Comparison of ENCODE assay signal across 26 mouse cellular contexts in the genomic region with DNA sequence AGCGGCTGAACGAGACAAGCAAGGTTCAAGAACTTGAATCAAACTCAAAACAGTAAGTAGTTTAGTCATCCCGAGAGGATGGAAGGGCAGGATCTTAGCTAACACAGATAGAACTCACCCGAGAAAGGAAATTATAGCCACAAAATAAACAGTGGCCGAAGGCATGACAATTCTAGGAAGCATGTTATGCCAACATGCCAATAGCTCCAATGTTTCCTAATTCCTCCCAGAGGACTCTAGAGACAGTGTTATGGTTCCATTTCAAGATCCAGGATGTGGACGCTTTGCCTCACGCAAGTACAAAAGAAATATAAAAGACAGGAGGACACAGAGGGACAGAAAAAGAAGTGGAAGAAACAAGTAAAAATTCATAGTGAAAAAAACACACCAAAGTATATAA. TPM values are rescaled to one million over a fixed set of nuclear protein-coding genes. Genes with fewer than 3 reads are reported as not detected.
DNase-seq lines count a peak whose midpoint lies in the region; ATAC-seq and TF ChIP-seq lines count a peak whose summit lies in the region.
"Had no signal": no experiment of that assay in that cellular context is flagged by ENCODE, and none has a peak within 500 bp of the region (broad histone marks: within the 10 kb centered on the region; RNA-seq: fewer than 3 reads in every experiment).

No protein-coding gene starts in this region.

- no peak for DNase-seq in heart, embryonic 10.5 days (ENCODE audit: low spot score)
- DNase-seq in liver, adult 2 months (ENCODE audit: extremely low read depth, low read depth, low spot score), result peak; percentile 28
- no peak for DNase-seq in liver, postnatal 0 days
- peak; percentile 50 for DNase-seq in lung, postnatal 25 days (ENCODE audit: low spot score)
- DNase-seq in gastrocnemius, adult 18-20 months (ENCODE audit: low spot score), result no peak
- no peak for DNase-seq in limb, embryonic 10.5 days (ENCODE audit: low spot score)
- DNase-seq: cerebellum, adult 8-10 months; cerebellum, postnatal 36 days; gastrocnemius, postnatal 25 days; kidney, postnatal 25 days; right cerebral cortex, postnatal 4 days; thymus, postnatal 4 days had no signal

- H3K4me2 ChIP-seq in heart, embryonic 13.5 days, result no peak overlapping the region
- H3K4me2 ChIP-seq in liver, postnatal 0 days (ENCODE audit: low read depth, low read length), result no peak overlapping the region
- H3K4me2 ChIP-seq in lung, embryonic 16.5 days (ENCODE audit: low read depth, low read length), result no peak overlapping the region
- H3K4me2 ChIP-seq: forebrain, embryonic 13.5 days; hindbrain, embryonic 14.5 days; kidney, embryonic 15.5 days; limb, embryonic 12.5 days; liver, embryonic 11.5 days; midbrain, embryonic 15.5 days; neural tube, embryonic 15.5 days had no signal

- TF ChIP-seq EP300 in liver, postnatal 0 days (IDR thresholded peaks at IDR 0.05; ENCODE audit: low read depth), result no peak

- H3K79me2 ChIP-seq in liver, adult 2 months (ENCODE audit: control insufficient read depth, insufficient read depth, low read length), result peaks cover under 1% of the 10 kb centered on the region; the same call in 1 of the 2 replicates

- WGBS in heart, embryonic 13.5 days, result 77% methylated on average over 7 of the region's 7 CpGs
- WGBS in heart, embryonic 10.5 days, result 75% methylated on average over 7 of the region's 7 CpGs
- WGBS in liver, adult 2 months, result 45% methylated on average over 7 of the region's 7 CpGs
- WGBS in liver, postnatal 0 days (ENCODE audit: insufficient replicate concordance), result 80% methylated on average over 7 of the region's 7 CpGs
- 76% methylated on average over 7 of the region's 7 CpGs for WGBS in lung, embryonic 16.5 days
- 94% methylated on average over 7 of the region's 7 CpGs for WGBS in limb, embryonic 10.5 days

- peaks cover 11% of the 10 kb centered on the region for H3K4me1 ChIP-seq in heart, embryonic 13.5 days
- H3K4me1 ChIP-seq in heart, embryonic 10.5 days, result peaks cover 6% of the 10 kb centered on the region
- peaks cover 21% of the 10 kb centered on the region for H3K4me1 ChIP-seq in liver, adult 2 months (ENCODE audit: control insufficient read depth, insufficient read depth, low read length)
- H3K4me1 ChIP-seq in liver, postnatal 0 days (ENCODE audit: insufficient read depth), result peaks cover 5% of the 10 kb centered on the region
- H3K4me1 ChIP-seq in lung, embryonic 16.5 days (replicated peaks; ENCODE audit: control insufficient read depth, insufficient read depth, low read length), result peaks cover 6% of the 10 kb centered on the region
- H3K4me1 ChIP-seq in limb, embryonic 10.5 days, result peaks cover 8% of the 10 kb centered on the region

- peaks cover 54% of the 10 kb centered on the region for H3K36me3 ChIP-seq in heart, embryonic 13.5 days
- peaks cover 50% of the 10 kb centered on the region for H3K36me3 ChIP-seq in heart, embryonic 10.5 days
- peaks cover 38% of the 10 kb centered on the region for H3K36me3 ChIP-seq in liver, adult 2 months (ENCODE audit: control insufficient read depth, insufficient read depth, low read length)
- peaks cover 49% of the 10 kb centered on the region for H3K36me3 ChIP-seq in liver, postnatal 0 days (replicated peaks; ENCODE audit: insufficient read depth, low read length)
- H3K36me3 ChIP-seq in lung, embryonic 16.5 days (ENCODE audit: control insufficient read depth, insufficient read depth, low read length), result peaks cover 36% of the 10 kb centered on the region
- H3K36me3 ChIP-seq in limb, embryonic 10.5 days, result peaks cover 57% of the 10 kb centered on the region

- no peak for TF ChIP-seq CTCF in liver, adult 2 months (IDR thresholded peaks at IDR 0.05; ENCODE audit: low read depth, low read length)
- TF ChIP-seq CTCF in liver, postnatal 0 days (IDR thresholded peaks at IDR 0.05; ENCODE audit: low read depth), result no peak

- no peak overlapping the region for H3K4me3 ChIP-seq in heart, embryonic 13.5 days
- no peak overlapping the region for H3K4me3 ChIP-seq in heart, embryonic 10.5 days
- H3K4me3 ChIP-seq in liver, adult 2 months (ENCODE audit: insufficient read depth, low read depth, low read length), result no peak overlapping the region
- H3K4me3 ChIP-seq in liver, postnatal 0 days (ENCODE audit: low read depth, low read length), result no peak overlapping the region
- H3K4me3 ChIP-seq in lung, embryonic 16.5 days (ENCODE audit: low read length), result no peak overlapping the region
- no peak overlapping the region for H3K4me3 ChIP-seq in limb, embryonic 10.5 days
- H3K4me3 ChIP-seq: forebrain, embryonic 13.5 days; kidney, embryonic 15.5 days; limb, embryonic 12.5 days; midbrain, embryonic 10.5 days; midbrain, embryonic 15.5 days; neural tube, embryonic 15.5 days had no signal

- TF ChIP-seq POLR2A in liver, adult 2 months (IDR thresholded peaks at IDR 0.05; ENCODE audit: extremely low read depth, insufficient read depth, low read length), result no peak

- H3K27ac ChIP-seq in heart, embryonic 13.5 days (replicated peaks), result peak overlapping the region; percentile 20
- no peak overlapping the region for H3K27ac ChIP-seq in heart, embryonic 10.5 days
- peak overlapping the region; percentile 59; the same call in 1 of the 2 replicates for H3K27ac ChIP-seq in liver, adult 2 months (replicated peaks; ENCODE audit: insufficient read depth, low read depth, low read length)
- H3K27ac ChIP-seq in liver, postnatal 0 days (ENCODE audit: low read depth), result no peak overlapping the region
- H3K27ac ChIP-seq in lung, embryonic 16.5 days (ENCODE audit: low read length), result peak overlapping the region; percentile 17; the same call in 1 of the 2 replicates
- no peak overlapping the region for H3K27ac ChIP-seq in limb, embryonic 10.5 days
- H3K27ac ChIP-seq: forebrain, embryonic 13.5 days; hindbrain, embryonic 14.5 days; kidney, embryonic 15.5 days; limb, embryonic 12.5 days; midbrain, embryonic 10.5 days; midbrain, embryonic 15.5 days; neural tube, embryonic 15.5 days; stomach, postnatal 0 days had no signal

- H3K9ac ChIP-seq in heart, embryonic 13.5 days, result no peak overlapping the region
- H3K9ac ChIP-seq in liver, adult 2 months (ENCODE audit: low read depth, low read length), result no peak overlapping the region
- no peak overlapping the region for H3K9ac ChIP-seq in liver, postnatal 0 days (replicated peaks)
- H3K9ac ChIP-seq in lung, embryonic 16.5 days (ENCODE audit: low read length), result no peak overlapping the region
- H3K9ac ChIP-seq: forebrain, embryonic 13.5 days; hindbrain, embryonic 14.5 days; kidney, embryonic 15.5 days; limb, embryonic 12.5 days; midbrain, embryonic 15.5 days; neural tube, embryonic 15.5 days had no signal

- ATAC-seq in heart, embryonic 13.5 days (ENCODE audit: extremely low read depth, insufficient number of reproducible peaks, low FRiP score, low TSS enrichment), result no peak
- no peak for ATAC-seq in liver, postnatal 0 days
- ATAC-seq in lung, embryonic 16.5 days (ENCODE audit: low read depth), result no peak
- ATAC-seq: activated CD4-positive, CD25-positive, alpha-beta regulatory T cell, adult 4 months; forebrain, embryonic 13.5 days; intestine, postnatal 0 days; midbrain, embryonic 15.5 days had no signal

- no peaks in the 10 kb centered on the region for H3K27me3 ChIP-seq in heart, embryonic 13.5 days (replicated peaks)
- H3K27me3 ChIP-seq in heart, embryonic 10.5 days (ENCODE audit: insufficient read depth, poor library complexity, severe bottlenecking), result no peaks in the 10 kb centered on the region
- no peaks in the 10 kb centered on the region for H3K27me3 ChIP-seq in liver, adult 2 months (ENCODE audit: control insufficient read depth, insufficient read depth, low read length)
- H3K27me3 ChIP-seq in liver, postnatal 0 days (ENCODE audit: insufficient read depth, low read length), result no peaks in the 10 kb centered on the region
- no peaks in the 10 kb centered on the region for H3K27me3 ChIP-seq in lung, embryonic 16.5 days (ENCODE audit: control insufficient read depth, insufficient read depth, low read depth, low read length)
- no peaks in the 10 kb centered on the region for H3K27me3 ChIP-seq in limb, embryonic 10.5 days (ENCODE audit: low read depth, poor library complexity, severe bottlenecking)
- H3K27me3 ChIP-seq: forebrain, embryonic 13.5 days; kidney, embryonic 15.5 days; limb, embryonic 12.5 days; midbrain, embryonic 15.5 days; neural tube, embryonic 15.5 days had no signal

- H3K9me3 ChIP-seq in heart, embryonic 13.5 days, result no peaks in the 10 kb centered on the region
- no peaks in the 10 kb centered on the region for H3K9me3 ChIP-seq in heart, embryonic 10.5 days
- H3K9me3 ChIP-seq in liver, postnatal 0 days (ENCODE audit: low read length), result no peaks in the 10 kb centered on the region
- no peaks in the 10 kb centered on the region for H3K9me3 ChIP-seq in lung, embryonic 16.5 days (ENCODE audit: control insufficient read depth, low read length)
- no peaks in the 10 kb centered on the region for H3K9me3 ChIP-seq in limb, embryonic 10.5 days (replicated peaks)
- H3K9me3 ChIP-seq: forebrain, embryonic 13.5 days; kidney, embryonic 15.5 days; limb, embryonic 12.5 days; midbrain, embryonic 10.5 days; midbrain, embryonic 15.5 days; neural tube, embryonic 15.5 days had no signal

RNA-seq across cellular contexts. Expression of a gene that starts 3.6 kb away (rescaled TPM):
- polyA plus RNA-seq in heart, embryonic 13.5 days (2015; fragmentation: Nextera tagmentation; extraction: Ambion mirVana), result 11.3 and 12.6 TPM in 2 replicates
- 21.0 and 23.3 TPM in 2 replicates for polyA plus RNA-seq in heart, embryonic 10.5 days (2016; fragmentation: Nextera tagmentation; extraction: Ambion mirVana)
- total RNA-seq in liver, adult 2 months (2014; rRNA removed), result 7.8 and 9.0 TPM in 2 replicates
- 13.8 and 22.0 TPM in 2 replicates for polyA plus RNA-seq in liver, adult 2 months (2012; rRNA removed)
- polyA plus RNA-seq in liver, postnatal 0 days (2015; fragmentation: Nextera tagmentation; extraction: Ambion mirVana), result 2.7 and 3.5 TPM in 2 replicates
- polyA plus RNA-seq in lung, embryonic 16.5 days (2015; fragmentation: Nextera tagmentation; extraction: Ambion mirVana), result 16.3 and 16.5 TPM in 2 replicates
- total RNA-seq in gastrocnemius, adult 18-20 months (2021), result 1 to 10 TPM; 6.1 to 7.6 TPM
- polyA plus RNA-seq in limb, embryonic 10.5 days (2016; fragmentation: Nextera tagmentation; extraction: Ambion mirVana), result 34.1 and 36.6 TPM in 2 replicates

RNA-seq across cellular contexts. Expression of a gene that starts 11.6 kb away (rescaled TPM):
- polyA plus RNA-seq in heart, embryonic 13.5 days (2015; fragmentation: Nextera tagmentation; extraction: Ambion mirVana), result 22.6 and 24.5 TPM in 2 replicates
- polyA plus RNA-seq in heart, embryonic 10.5 days (2016; fragmentation: Nextera tagmentation; extraction: Ambion mirVana), result 32.9 and 45.5 TPM in 2 replicates
- 7.8 and 9.7 TPM in 2 replicates for total RNA-seq in liver, adult 2 months (2014; rRNA removed)
- 2.7 and 3.0 TPM in 2 replicates for polyA plus RNA-seq in liver, adult 2 months (2012; rRNA removed)
- 10.8 and 10.9 TPM in 2 replicates for polyA plus RNA-seq in liver, postnatal 0 days (2015; fragmentation: Nextera tagmentation; extraction: Ambion mirVana)
- polyA plus RNA-seq in lung, embryonic 16.5 days (2015; fragmentation: Nextera tagmentation; extraction: Ambion mirVana), result 47.4 and 52.0 TPM in 2 replicates
- total RNA-seq in gastrocnemius, adult 18-20 months (2021), result 1 to 10 TPM; 5.0 to 6.7 TPM
- polyA plus RNA-seq in limb, embryonic 10.5 days (2016; fragmentation: Nextera tagmentation; extraction: Ambion mirVana), result 56.2 and 65.1 TPM in 2 replicates

RNA-seq across cellular contexts. Expression of a gene that starts 11.8 kb away (rescaled TPM):
- 30.8 and 35.6 TPM in 2 replicates for polyA plus RNA-seq in heart, embryonic 13.5 days (2015; fragmentation: Nextera tagmentation; extraction: Ambion mirVana)
- polyA plus RNA-seq in heart, embryonic 10.5 days (2016; fragmentation: Nextera tagmentation; extraction: Ambion mirVana), result 35.1 and 41.1 TPM in 2 replicates
- total RNA-seq in liver, adult 2 months (2014; rRNA removed), result 56.4 and 59.0 TPM in 2 replicates
- 49.4 and 58.5 TPM in 2 replicates for polyA plus RNA-seq in liver, adult 2 months (2012; rRNA removed)
- 46.4 and 46.7 TPM in 2 replicates for polyA plus RNA-seq in liver, postnatal 0 days (2015; fragmentation: Nextera tagmentation; extraction: Ambion mirVana)
- 52.1 and 53.0 TPM in 2 replicates for polyA plus RNA-seq in lung, embryonic 16.5 days (2015; fragmentation: Nextera tagmentation; extraction: Ambion mirVana)
- 10 to 100 TPM; 14.2 TPM for total RNA-seq in gastrocnemius, adult 18-20 months (2021)
- 34.4 and 34.7 TPM in 2 replicates for polyA plus RNA-seq in limb, embryonic 10.5 days (2016; fragmentation: Nextera tagmentation; extraction: Ambion mirVana)

RNA-seq across cellular contexts. Expression of a gene that starts 25.0 kb away (rescaled TPM):
- 248 and 269 TPM in 2 replicates for polyA plus RNA-seq in heart, embryonic 13.5 days (2015; fragmentation: Nextera tagmentation; extraction: Ambion mirVana)
- 359 and 388 TPM in 2 replicates for polyA plus RNA-seq in heart, embryonic 10.5 days (2016; fragmentation: Nextera tagmentation; extraction: Ambion mirVana)
- total RNA-seq in liver, adult 2 months (2014; rRNA removed), result 39.0 and 51.7 TPM in 2 replicates
- 128 and 152 TPM in 2 replicates for polyA plus RNA-seq in liver, adult 2 months (2012; rRNA removed)
- 135 TPM in 2 replicates for polyA plus RNA-seq in liver, postnatal 0 days (2015; fragmentation: Nextera tagmentation; extraction: Ambion mirVana)
- polyA plus RNA-seq in lung, embryonic 16.5 days (2015; fragmentation: Nextera tagmentation; extraction: Ambion mirVana), result 171 and 185 TPM in 2 replicates
- total RNA-seq in gastrocnemius, adult 18-20 months (2021), result 100 to 1,000 TPM; 120 TPM
- polyA plus RNA-seq in limb, embryonic 10.5 days (2016; fragmentation: Nextera tagmentation; extraction: Ambion mirVana), result 325 and 420 TPM in 2 replicates

RNA-seq across cellular contexts. Expression of a gene that starts 25.5 kb away (rescaled TPM):
- polyA plus RNA-seq in heart, embryonic 13.5 days (2015; fragmentation: Nextera tagmentation; extraction: Ambion mirVana), result 35.8 and 40.1 TPM in 2 replicates
- polyA plus RNA-seq in heart, embryonic 10.5 days (2016; fragmentation: Nextera tagmentation; extraction: Ambion mirVana), result 30.8 and 73.4 TPM in 2 replicates
- 0.20 TPM in 1 of 2 replicates, not detected in the other for total RNA-seq in liver, adult 2 months (2014; rRNA removed)
- not detected in 2 replicates for polyA plus RNA-seq in liver, adult 2 months (2012; rRNA removed)
- 0.36 and 0.51 TPM in 2 replicates for polyA plus RNA-seq in liver, postnatal 0 days (2015; fragmentation: Nextera tagmentation; extraction: Ambion mirVana)
- 70.4 and 73.7 TPM in 2 replicates for polyA plus RNA-seq in lung, embryonic 16.5 days (2015; fragmentation: Nextera tagmentation; extraction: Ambion mirVana)
- under 1 TPM in 1 of 2 experiments, not detected in 1; 0.16 TPM for total RNA-seq in gastrocnemius, adult 18-20 months (2021)
- 93.7 and 190 TPM in 2 replicates for polyA plus RNA-seq in limb, embryonic 10.5 days (2016; fragmentation: Nextera tagmentation; extraction: Ambion mirVana)
- total RNA-seq: gastrocnemius, postnatal 25 days; megakaryocyte progenitor cell, adult 5-6 weeks had no signal

Comparison
In these comparisons a context has a peak if more than half of its experiments do, and no peak if none do; other contexts are left out.
1. H3K27ac ChIP-seq: peak in heart, embryonic 13.5 days (single experiment), liver, adult 2 months (single experiment) and lung, embryonic 16.5 days (single experiment); none in heart, embryonic 10.5 days (single experiment), liver, postnatal 0 days (single experiment) and limb, embryonic 10.5 days (single experiment).
2. DNase-seq: peak in liver, adult 2 months (single experiment) and lung, postnatal 25 days (single experiment); none in heart, embryonic 10.5 days (single experiment), liver, postnatal 0 days (single experiment), gastrocnemius, adult 18-20 months (single experiment) and limb, embryonic 10.5 days (single experiment).